Comparison of ENCODE assay signal across 25 mouse cellular contexts in genomic region chr9:113943372-113943771, GRCm38 (mm10).
"Had no signal": no experiment of that assay in that cellular context is flagged by ENCODE, and none has a peak within 500 bp of the region (broad histone marks: within the 10 kb centered on the region; RNA-seq: fewer than 3 reads in every experiment).

No protein-coding gene starts in this region.

- H3K27me3 ChIP-seq: heart, embryonic 12.5 days; hindbrain, embryonic 12.5 days; intestine, embryonic 15.5 days; limb, embryonic 12.5 days had no signal

- H3K4me1 ChIP-seq: hindbrain, embryonic 10.5 days; hindbrain, embryonic 12.5 days; intestine, embryonic 15.5 days; limb, embryonic 10.5 days; limb, embryonic 12.5 days had no signal

- H3K4me2 ChIP-seq: heart, embryonic 12.5 days; hindbrain, embryonic 12.5 days; hindbrain, embryonic 14.5 days; intestine, embryonic 15.5 days; limb, embryonic 12.5 days had no signal

- H3K27ac ChIP-seq: gastrocnemius, adult 2 months; heart, embryonic 10.5 days; hindbrain, embryonic 10.5 days; hindbrain, embryonic 12.5 days; hindbrain, embryonic 14.5 days; intestine, embryonic 15.5 days; layer of hippocampus, adult 2 months; left cerebral cortex, adult 2 months; limb, embryonic 10.5 days; limb, embryonic 12.5 days had no signal

- DNase-seq: gastrocnemius, adult 2 months; gastrocnemius, postnatal 10 days; gastrocnemius, postnatal 25 days; heart, adult 18-20 months; heart, postnatal 10 days; heart, postnatal 4 days; kidney, adult 18-20 months; kidney, adult 8-10 months; kidney, postnatal 10 days; kidney, postnatal 25 days; kidney, postnatal 4 days had no signal

- H3K4me3 ChIP-seq: gastrocnemius, adult 2 months; heart, embryonic 10.5 days; heart, embryonic 12.5 days; hindbrain, embryonic 10.5 days; hindbrain, embryonic 12.5 days; intestine, embryonic 15.5 days; layer of hippocampus, adult 2 months; left cerebral cortex, adult 2 months; limb, embryonic 10.5 days; limb, embryonic 12.5 days had no signal

- H3K9ac ChIP-seq: heart, embryonic 12.5 days; hindbrain, embryonic 12.5 days; hindbrain, embryonic 14.5 days; intestine, embryonic 15.5 days; limb, embryonic 12.5 days had no signal

- ATAC-seq: forebrain, embryonic 16.5 days; hindbrain, embryonic 16.5 days; inflammation-experienced regulatory T-cells, adult 6 months; intestine, embryonic 15.5 days; intestine, postnatal 0 days had no signal

- H3K9me3 ChIP-seq: heart, embryonic 10.5 days; heart, embryonic 12.5 days; hindbrain, embryonic 10.5 days; hindbrain, embryonic 12.5 days; intestine, embryonic 15.5 days; limb, embryonic 10.5 days; limb, embryonic 12.5 days had no signal
